Mouse (Mus musculus) limb, embryonic 14.5 days (tissue): ENCODE results near the gene Dock9. TPM values are rescaled to one million over a fixed set of nuclear protein-coding genes. Genes with fewer than 3 reads are reported as not detected.

Experiments
- ATAC-seq: fragments of 200-750 bp; cut with Nextera tagmentation; 2 replicates; pipeline ENCODE4 v1.8.0; 2017; ENCODE audit warnings: low read depth, moderate number of reproducible peaks, moderate TSS enrichment; ENCODE audit not compliant: low FRiP score
- DNase-seq: peaks from one replicate; pipeline ENCODE4 v3.0.0-alpha.2; 2015; ENCODE audit warnings: low spot score
- H3K27ac ChIP-seq: fragments of 300-500 bp; sonication (generic); replicated peaks from 2 replicates; pipeline ENCODE4 v1.5.1; 2014; ENCODE audit warnings: low read depth, mild to moderate bottlenecking, low read length, moderate library complexity, mixed read lengths
- H3K27me3 ChIP-seq: fragments of 300-500 bp; sonication (generic); 2 replicates; pipeline ENCODE4 v1.6.1; 2014; ENCODE audit warnings: low read length, mixed read lengths; ENCODE audit not compliant: control insufficient read depth, insufficient read depth
- H3K36me3 ChIP-seq: fragments of 300-500 bp; sonication (generic); 2 replicates; pipeline ENCODE4 v1.6.1; 2014; ENCODE audit warnings: mild to moderate bottlenecking, low read length, moderate library complexity, mixed read lengths; ENCODE audit not compliant: control insufficient read depth, insufficient read depth
- H3K4me1 ChIP-seq: fragments of 300-500 bp; sonication (generic); 2 replicates; pipeline ENCODE4 v1.6.1; 2014; ENCODE audit warnings: antibody characterized with exemption, low read length, mixed read lengths; ENCODE audit not compliant: control insufficient read depth, insufficient read depth
- H3K4me2 ChIP-seq: fragments of 300-500 bp; sonication (generic); replicated peaks from 2 replicates; pipeline ENCODE4 v1.6.1; 2014; ENCODE audit warnings: low read depth, mild to moderate bottlenecking, low read length, moderate library complexity; ENCODE audit not compliant: severe bottlenecking
- H3K4me3 ChIP-seq: fragments of 300-500 bp; sonication (generic); replicated peaks from 2 replicates; pipeline ENCODE4 v1.5.1; 2014; ENCODE audit warnings: low read length
- H3K9ac ChIP-seq: fragments of 300-500 bp; sonication (generic); 2 replicates; pipeline ENCODE4 v1.6.1; 2014; ENCODE audit warnings: mild to moderate bottlenecking, low read depth, low read length, moderate library complexity; ENCODE audit not compliant: severe bottlenecking
- H3K9me3 ChIP-seq: fragments of 300-500 bp; sonication (generic); 2 replicates; pipeline ENCODE4 v1.6.1; 2016; ENCODE audit warnings: low read length; ENCODE audit not compliant: control insufficient read depth
- POLR2A ChIP-seq: fragments of 200-500 bp; IDR thresholded peaks from 2 replicates; pipeline ENCODE4 v1.8.0; 2012; ENCODE audit warnings: inconsistent platforms, mild to moderate bottlenecking, moderate library complexity, borderline replicate concordance; ENCODE audit not compliant: insufficient read depth, insufficient read length; ENCODE audit errors: extremely low read depth
- WGBS: fragments of 180-500 bp; shearing (Covaris S2); extraction: QIAGEN DNeasy Blood & Tissue Kit; methylation state at CpG from one replicate; pipeline ENCODE4 v1.1.7; 2014; 5-methylcytosine and 5-hydroxymethylcytosine counted together
- polyA plus RNA-seq, 2 experiments: library from polyadenylated mRNA; depleted of rRNA in 1 of 2; stranded (reverse) in 1 of 2; unstranded in 1 of 2; fragments of >200 nt; fragmentation: Nextera tagmentation in 1 of 2; extraction: Ambion mirVana in 1 of 2; gene quantifications; 2 replicates each; pipeline versions ENCODE4 v1.2.1 to v1.2.3; 2012 to 2014

The Dock9 gene
- polyA plus RNA-seq, 2 experiments: 13.8 to 19.7 TPM

DNA sequence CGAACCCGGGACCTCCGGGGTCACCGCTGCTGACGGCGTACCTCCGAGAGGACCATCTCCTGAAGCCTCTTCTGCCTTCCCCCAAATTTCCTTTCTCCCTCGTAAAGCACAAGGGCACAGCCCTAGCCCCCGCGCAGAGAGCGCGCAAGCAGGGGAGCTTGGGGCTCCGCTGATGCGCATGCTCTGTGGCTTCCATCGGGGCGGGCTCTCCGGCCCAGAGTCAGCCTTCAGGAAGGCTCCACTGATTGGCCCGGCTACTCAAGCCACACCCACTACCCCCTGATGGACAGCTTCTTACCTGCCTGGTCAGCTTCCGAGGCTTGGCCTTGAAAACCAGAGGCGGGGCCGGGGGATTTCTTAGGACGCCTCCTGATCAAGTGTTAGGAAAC, 768 bp upstream of the Dock9 start:
- DNase-seq: peak; percentile 94
- Histone ChIP-seq H3K36me3 (no peaks in the 10 kb centered on the region), H3K9me3 (no peaks in the 10 kb centered on the region), H3K4me1 (no peaks in the 10 kb centered on the region), H3K9ac (peak overlapping the region; percentile 67), H3K27me3 (peaks cover 18% of the 10 kb centered on the region), H3K27ac (peak overlapping the region; percentile 59; the same call in 1 of the 2 replicates), H3K4me2 (peak overlapping the region; percentile 76), H3K4me3 (peak overlapping the region; percentile 75)
- ATAC-seq: peak; percentile 90
- WGBS: 1% methylated on average over 22 of the region's 22 CpGs
- peak; percentile 85; the same call in 1 of the 2 replicates for TF ChIP-seq POLR2A

- Histone ChIP-seq H3K4me3 (peak overlapping the region; percentile 75), H3K9me3 (no peaks in the 10 kb centered on the region), H3K4me1 (no peaks in the 10 kb centered on the region), H3K9ac (peak overlapping the region; percentile 67), H3K27me3 (peaks cover 18% of the 10 kb centered on the region), H3K4me2 (peak overlapping the region; percentile 76), H3K27ac (no peak overlapping the region), H3K36me3 (no peaks in the 10 kb centered on the region)
- no peak for TF ChIP-seq POLR2A
- WGBS: 14% methylated on average over 27 of the region's 28 CpGs
- DNase-seq (no peak), ATAC-seq (no peak)
These were observed 823 bp downstream of the Dock9 start for GRCm38 (mm10) chr14:121796571-121797456.

GRCm38 (mm10) chr14:121795536-121795935, 2.1 kb downstream of the Dock9 start:
- Histone ChIP-seq H3K27me3 (peaks cover 18% of the 10 kb centered on the region), H3K36me3 (no peaks in the 10 kb centered on the region), H3K27ac (no peak overlapping the region), H3K4me2 (no peak overlapping the region), H3K9me3 (no peaks in the 10 kb centered on the region), H3K4me1 (peaks cover 5% of the 10 kb centered on the region; the same call in 1 of the 2 replicates), H3K9ac (no peak overlapping the region), H3K4me3 (no peak overlapping the region)
- TF ChIP-seq POLR2A: no peak
- ATAC-seq: no peak
- no peak for DNase-seq
- 83% methylated on average over 7 of the region's 7 CpGs for WGBS

DNA sequence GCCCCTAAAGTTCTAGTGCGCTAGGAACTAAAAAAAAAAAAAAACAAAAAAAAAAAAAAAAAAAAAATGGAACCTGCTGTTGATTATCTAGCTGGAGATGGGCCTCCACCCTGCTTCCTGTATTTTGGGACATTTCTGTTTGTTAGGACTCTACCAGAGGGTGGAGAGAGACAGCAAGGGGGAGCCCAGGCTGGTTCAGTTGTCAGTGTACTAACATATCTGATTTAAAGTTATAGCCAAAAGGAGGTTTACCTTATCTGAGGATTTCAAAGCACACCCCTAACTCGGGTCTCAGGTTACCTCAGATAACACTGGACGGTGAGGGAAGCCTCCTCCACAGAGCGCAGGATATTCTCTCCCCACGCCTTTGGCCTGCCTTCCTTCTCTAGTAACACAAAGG, 4.0 kb downstream of the Dock9 start:
- no peak overlapping the region for H3K27ac ChIP-seq
- no peaks in the 10 kb centered on the region for H3K36me3 ChIP-seq
- no peak for DNase-seq
- no peak overlapping the region for H3K4me2 ChIP-seq
- H3K9me3 ChIP-seq: no peaks in the 10 kb centered on the region
- no peak overlapping the region for H3K9ac ChIP-seq
- no peak overlapping the region for H3K4me3 ChIP-seq
- H3K4me1 ChIP-seq: peaks cover 5% of the 10 kb centered on the region; the same call in 1 of the 2 replicates
- WGBS: 59% methylated on average over 5 of the region's 5 CpGs
- H3K27me3 ChIP-seq: peaks cover 18% of the 10 kb centered on the region
- no peak for ATAC-seq
- TF ChIP-seq POLR2A: no peak

DNA sequence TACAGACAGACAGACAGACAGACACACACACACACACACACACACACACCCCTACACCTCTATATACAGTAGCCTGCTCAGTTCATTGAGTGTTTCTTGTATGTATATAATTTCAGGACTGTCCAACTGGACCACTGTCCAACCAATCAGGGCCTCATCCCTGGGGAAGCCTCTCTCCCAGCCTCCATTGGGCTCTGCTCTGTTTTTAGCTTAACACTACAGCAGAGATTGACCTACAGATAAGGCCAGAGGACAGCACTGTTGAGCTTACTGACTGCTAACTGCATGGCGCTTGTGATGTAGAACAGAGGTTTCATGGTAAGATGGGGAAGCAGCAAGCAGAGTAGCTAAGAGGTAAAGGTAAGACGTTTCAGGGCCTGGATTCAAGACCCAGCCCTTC, 5.7 kb downstream of the Dock9 start:
- no peak for TF ChIP-seq POLR2A
- Histone ChIP-seq H3K4me3 (no peak overlapping the region), H3K4me2 (no peak overlapping the region), H3K9ac (no peak overlapping the region), H3K27me3 (peaks cover 13% of the 10 kb centered on the region), H3K36me3 (no peaks in the 10 kb centered on the region), H3K4me1 (peaks cover 5% of the 10 kb centered on the region; the same call in 1 of the 2 replicates), H3K9me3 (no peaks in the 10 kb centered on the region), H3K27ac (no peak overlapping the region)
- DNase-seq (no peak), ATAC-seq (no peak)
- 68% methylated on average over 2 of the region's 2 CpGs for WGBS
